Mouse (Mus musculus) kidney, adult 8-10 months (tissue): ENCODE measurements around the gene Gm10272.
"Not testable (repeated sequence)": the region's sequence is repeated elsewhere in the genome, so short reads cannot be mapped to it uniquely, and the experiment has no call there.

ENCODE experiments used
- DNase-seq, 2 experiments: peaks; one replicate each; pipeline ENCODE4 v3.0.0; 2022

The Gm10272 gene

DNA sequence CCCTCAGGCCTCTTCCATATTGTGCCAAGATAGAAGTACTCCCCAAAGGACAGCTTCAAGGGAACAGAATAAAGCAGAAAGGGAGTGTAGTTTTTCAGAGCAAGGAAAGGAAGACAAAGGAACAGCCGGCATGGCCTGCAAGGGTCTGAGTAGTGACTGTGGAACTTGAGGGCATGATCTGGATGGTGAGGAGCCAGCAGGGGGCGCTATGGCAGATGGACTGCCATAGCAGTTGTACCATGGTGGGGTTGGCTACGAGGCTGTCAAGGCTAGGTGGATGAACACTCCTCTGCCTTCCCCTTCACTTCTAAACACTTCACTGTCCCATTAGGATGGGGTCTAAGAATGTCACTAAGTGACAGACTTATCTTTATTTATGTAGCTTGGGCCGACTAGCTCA is 22.8 kb downstream of the Gm10272 start:
- peak in 1 of 2 experiments; percentile 6 for DNase-seq

DNA sequence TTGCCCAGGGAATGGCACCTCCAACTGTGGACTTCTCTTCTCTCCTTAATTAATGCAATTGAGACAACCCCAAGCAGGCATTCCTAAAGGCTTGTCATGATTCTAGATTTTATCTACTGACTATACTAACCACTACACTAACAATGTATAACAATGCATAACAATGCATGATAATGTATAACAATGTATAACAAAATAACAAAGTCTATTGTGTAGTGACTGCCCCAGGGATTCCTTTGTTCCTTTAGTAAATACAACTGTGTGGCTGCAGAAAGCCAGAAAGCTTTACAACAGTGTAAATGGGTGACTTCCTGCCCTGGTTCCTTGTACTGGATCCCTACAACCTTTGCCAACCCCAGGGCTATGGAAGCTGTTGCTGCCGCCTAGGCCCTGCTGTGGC is 29.5 kb downstream of the Gm10272 start:
- DNase-seq = no peak

DNA sequence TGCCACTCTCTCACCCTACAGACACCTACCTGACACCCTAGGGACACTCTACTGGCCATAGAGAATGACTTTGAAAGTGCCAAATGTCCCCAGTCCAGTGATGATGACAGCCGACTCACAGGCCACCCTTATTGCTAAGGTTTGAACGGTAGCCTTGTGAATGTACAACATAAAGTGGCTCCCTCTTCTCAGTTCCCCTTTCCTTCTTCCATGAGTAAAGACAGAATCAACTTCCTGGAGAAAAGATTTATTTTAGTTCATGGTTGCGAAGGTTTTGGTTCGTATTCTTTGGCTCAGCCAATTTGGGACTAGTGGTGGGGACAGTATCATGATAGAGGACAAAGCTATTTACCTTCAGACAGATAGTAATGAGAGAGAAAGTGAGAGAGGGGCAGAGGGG is 32.5 kb downstream of the Gm10272 start:
- DNase-seq = no peak

DNA sequence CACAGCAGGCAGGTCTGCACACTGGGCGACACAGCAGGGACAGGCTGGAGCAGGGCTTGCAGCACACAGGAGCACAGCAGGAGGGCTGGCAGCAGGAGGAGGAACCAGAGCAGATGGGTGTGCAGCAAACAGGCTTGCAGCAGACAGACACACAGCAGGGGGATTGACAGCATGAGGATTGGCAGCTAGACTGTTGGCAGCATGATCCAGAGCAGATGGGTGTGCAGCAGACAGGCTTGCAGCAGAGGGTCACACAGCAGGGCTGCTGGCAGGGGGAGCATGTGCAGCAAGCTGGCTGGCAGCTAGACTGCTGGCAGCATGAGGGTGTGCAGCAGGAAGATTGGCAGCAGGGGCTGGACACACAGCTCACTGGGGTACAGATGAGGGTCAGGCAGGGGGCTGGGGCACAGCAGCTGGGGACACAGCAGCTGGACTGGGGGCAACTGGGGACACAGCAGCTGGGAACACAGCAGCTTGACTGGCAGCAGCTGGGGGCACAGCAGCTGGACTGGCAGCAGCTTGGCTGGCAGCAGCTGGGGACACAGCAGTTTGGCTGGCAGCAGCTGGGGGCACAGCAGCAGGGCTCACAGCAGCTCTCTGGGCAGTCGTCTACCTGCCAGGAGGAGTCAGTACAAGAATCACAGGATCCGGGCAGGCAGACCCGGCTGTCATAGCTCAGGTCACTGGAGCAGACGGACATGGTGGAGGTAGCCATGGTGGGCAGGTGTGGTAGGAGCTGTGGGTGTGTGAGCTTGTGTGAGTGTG is 35.7 kb downstream of the Gm10272 start, which contains the start of gene Gm18596:
Gene Gm18596 (minus strand): TSS at position 715 of the 765 bp plus-strand sequence.
- not testable (repeated sequence) for DNase-seq

DNA sequence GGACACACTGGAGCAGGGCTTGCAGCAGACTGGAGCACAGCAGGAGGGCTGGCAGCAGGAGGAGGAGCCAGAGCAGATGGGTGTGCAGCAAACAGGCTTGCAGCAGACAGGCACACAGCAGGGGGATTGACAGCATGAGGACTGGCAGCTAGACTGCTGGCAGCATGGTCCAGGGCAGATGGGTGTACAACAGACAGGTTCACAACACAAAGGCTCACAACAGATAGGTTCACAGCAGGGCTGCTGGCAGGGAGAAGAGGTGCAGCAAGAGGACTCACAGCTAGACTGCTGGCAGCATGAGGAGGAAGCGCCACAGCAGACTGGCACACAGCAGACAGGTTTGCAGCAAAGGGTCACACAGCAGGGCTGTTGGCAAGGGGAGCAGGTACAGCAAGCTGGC is 44.3 kb downstream of the Gm10272 start:
- not testable (repeated sequence) for DNase-seq

DNA sequence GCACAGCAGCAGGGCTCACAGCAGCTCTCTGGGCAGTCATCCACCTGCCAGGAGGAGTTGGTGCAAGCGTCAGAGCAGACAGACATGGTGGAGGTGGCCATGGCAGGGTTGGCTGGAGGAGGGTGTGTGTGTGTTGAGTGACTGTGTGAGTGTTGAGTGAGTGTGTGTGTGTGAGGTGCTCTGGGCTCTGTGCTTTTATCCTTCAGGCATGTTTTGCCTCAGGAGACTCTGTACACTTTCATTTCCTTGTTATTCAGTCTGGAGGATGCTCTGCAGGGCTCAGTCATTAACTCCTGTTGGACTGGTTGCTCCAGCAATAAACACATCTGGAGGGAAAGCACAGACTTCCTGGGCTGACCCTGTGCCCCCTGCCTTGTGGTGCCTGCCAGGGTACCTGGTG is 44.8 kb downstream of the Gm10272 start, which contains the start of gene Gm9736:
Gene Gm9736 (minus strand): TSS at position 101 of the 400 bp plus-strand sequence.
- not testable (repeated sequence) for DNase-seq

DNA sequence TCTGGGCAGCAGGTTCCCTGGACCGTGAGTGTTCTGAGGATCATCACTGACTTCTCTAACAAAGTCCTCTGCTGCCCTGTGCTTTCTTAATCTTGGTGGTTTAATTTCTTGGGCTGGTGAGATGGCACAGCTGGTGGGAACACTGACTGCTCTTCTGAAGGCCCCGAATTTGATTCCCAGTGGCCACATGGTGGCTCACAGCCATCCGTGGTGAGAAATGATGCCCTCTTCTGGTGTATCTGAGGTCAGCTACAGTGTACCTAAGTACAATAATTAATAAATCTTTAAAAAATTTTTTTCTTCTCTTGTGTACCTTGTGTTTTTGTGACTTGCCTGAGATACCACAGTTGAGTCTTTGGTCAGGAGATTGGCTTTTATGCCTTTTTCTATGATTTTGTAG is 45.9 kb downstream of the Gm10272 start:
- DNase-seq = not testable (repeated sequence)

DNA sequence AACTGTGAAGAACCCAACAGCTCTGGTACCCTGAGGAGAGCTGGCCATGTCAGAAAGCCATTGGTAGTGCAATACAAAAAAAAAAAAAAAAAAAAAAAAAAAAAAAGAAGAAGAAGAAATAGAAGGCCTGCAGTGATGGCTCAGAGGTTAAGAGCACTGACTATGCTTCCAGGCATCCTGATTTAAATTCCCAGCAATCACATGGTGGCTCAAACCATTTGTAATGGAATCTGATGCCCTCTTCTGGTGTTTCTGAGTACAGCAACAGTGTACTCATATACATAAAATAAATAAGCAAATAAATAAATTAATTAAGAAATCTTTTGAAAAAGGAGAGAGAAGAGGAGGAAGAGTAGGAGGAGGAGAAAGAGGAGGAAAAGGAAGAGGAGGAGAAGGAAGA is 47.0 kb downstream of the Gm10272 start:
- DNase-seq = no peak
